Mouse (Mus musculus): ENCODE results near the gene Nadk2.

Nadk2 gene

GRCm38 (mm10) chr15:9132693-9133443 lies 61.8 kb downstream of the Nadk2 start:
- peak; percentile 40 for DNase-seq

- no peak for DNase-seq
Measured at GRCm38 (mm10) chr15:9134891-9135507, 63.9 kb downstream of the Nadk2 start.

- peak; percentile 25 for DNase-seq
Measured at GRCm38 (mm10) chr15:9139447-9139846, 68.4 kb downstream of the Nadk2 start.

- peak; percentile 96 for DNase-seq
Measured at GRCm38 (mm10) chr15:9140252-9140680, 69.2 kb downstream of the Nadk2 start, which contains the start of gene Lmbrd2. TSS of gene Lmbrd2 (plus strand) at chr15:9140550.

- no peak for DNase-seq
Measured at GRCm38 (mm10) chr15:9140684-9141171, 69.7 kb downstream of the Nadk2 start.

GRCm38 (mm10) chr15:9155325-9155724 lies 84.3 kb downstream of the Nadk2 start, which contains the start of gene Skp2:
TSS of gene Skp2 (minus strand) at chr15:9155425.
- DNase-seq, result no peak
